Mouse (Mus musculus) embryo, embryonic 10.5 days (tissue): ENCODE data around the gene Slc13a4.
A peak's percentile ranks its signal among the peaks of the same experiment; 100 is the strongest.

Source experiments
- DNase-seq: peaks from one replicate; pipeline ENCODE4 v3.0.0-alpha.2; 2015; ENCODE audit warnings: low spot score

Slc13a4 gene

GRCm38 (mm10) chr6:35256691-35257090 lies 51.2 kb downstream of the Slc13a4 start:
- DNase-seq: no peak

- DNase-seq: no peak
These were observed 52.9 kb downstream of the Slc13a4 start for GRCm38 (mm10) chr6:35255017-35255416.

GRCm38 (mm10) chr6:35254136-35254904 lies 53.6 kb downstream of the Slc13a4 start:
- no peak for DNase-seq

GRCm38 (mm10) chr6:35253474-35253873 lies 54.5 kb downstream of the Slc13a4 start:
- DNase-seq: no peak

- DNase-seq: peak; percentile 90
These were observed 55.2 kb downstream of the Slc13a4 start for GRCm38 (mm10) chr6:35252477-35253346.

GRCm38 (mm10) chr6:35251807-35252476 lies 56.0 kb downstream of the Slc13a4 start:
- DNase-seq: no peak

- peak; percentile 57 for DNase-seq
These were observed 62.8 kb downstream of the Slc13a4 start for GRCm38 (mm10) chr6:35245086-35245485.

GRCm38 (mm10) chr6:35243989-35244388 lies 63.9 kb downstream of the Slc13a4 start:
- no peak for DNase-seq

- DNase-seq: no peak
These were observed 64.7 kb downstream of the Slc13a4 start for GRCm38 (mm10) chr6:35243252-35243651.

GRCm38 (mm10) chr6:35236108-35236785 lies 71.7 kb downstream of the Slc13a4 start:
- no peak for DNase-seq

- DNase-seq: no peak
These were observed 78.5 kb downstream of the Slc13a4 start for GRCm38 (mm10) chr6:35229415-35229814.

- DNase-seq: no peak
These were observed 82.2 kb downstream of the Slc13a4 start for GRCm38 (mm10) chr6:35225696-35226095.
